Mouse (Mus musculus): Measurements from ENCODE around the gene Dmrt2.

DNA sequence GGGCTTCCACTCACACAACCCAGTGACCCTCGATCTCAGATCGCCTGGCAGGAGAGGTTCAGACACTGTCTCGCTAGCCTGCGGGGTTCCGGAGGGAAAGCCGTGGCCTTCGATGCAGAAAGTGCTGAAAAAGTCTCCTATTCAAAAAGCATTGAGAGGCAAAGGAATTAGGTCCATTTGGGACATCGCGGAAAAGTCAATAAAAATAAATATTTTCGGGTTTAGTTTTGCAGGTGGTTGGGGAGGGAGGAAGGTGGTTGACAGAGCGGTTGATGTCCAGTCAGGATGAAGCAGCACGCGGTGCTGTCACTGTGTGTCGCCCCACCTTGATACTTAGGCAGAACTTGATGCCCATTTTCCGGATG, 1.8 kb downstream of the Dmrt2 start:
- TF ChIP-seq CTCF (IDR thresholded peaks at IDR 0.05; ENCODE audit: low read depth, low read length) (no peak), GATA1 (IDR thresholded peaks at IDR 0.05; ENCODE audit: borderline replicate concordance, low read length) (no peak), TAL1 (conservative IDR thresholded peaks at IDR 0.05; ENCODE audit: low read depth, low read length) (no peak)
